Mouse (Mus musculus): ENCODE data around the gene Prkn.

- TF ChIP-seq CTCF (IDR thresholded peaks at IDR 0.05; ENCODE audit: insufficient read depth, low read length), result no peak
- no peak for TF ChIP-seq POLR2A (IDR thresholded peaks at IDR 0.05; ENCODE audit: borderline replicate concordance, extremely low read depth, low read depth, low read length)
Measured at GRCm38 (mm10) chr17:12066054-12066453, 1225.9 kb downstream of the Prkn start.

Data from lung, adult 2 months (tissue).